Mouse (Mus musculus): ENCODE measurements around the gene Rpl23a.

Gene Rpl23a

GRCm38 (mm10) chr11:78184702-78185101, 1.3 kb upstream of the Rpl23a start:
- in situ Hi-C loops (cut with MboI, MseI), result loop anchor here (5.0 kb wide), 1 partner anchor 958 kb away; no protein-coding TSS in a partner anchor

- in situ Hi-C loops (cut with MboI, MseI), result no loop called here
Measured at GRCm38 (mm10) chr11:78183884-78184514, 615 bp upstream of the Rpl23a start.

GRCm38 (mm10) chr11:78182450-78182849, 934 bp downstream of the Rpl23a start:
- in situ Hi-C loops (cut with MboI, MseI), result no loop called here

- in situ Hi-C loops (cut with MboI, MseI), result no loop called here
Measured at GRCm38 (mm10) chr11:78181830-78182357, 1.5 kb downstream of the Rpl23a start.

GRCm38 (mm10) chr11:78180081-78180761, 3.2 kb downstream of the Rpl23a start:
- in situ Hi-C loops (cut with MboI, MseI), result no loop called here

- in situ Hi-C loops (cut with MboI, MseI), result no loop called here
Measured at GRCm38 (mm10) chr11:78179438-78179999, 3.9 kb downstream of the Rpl23a start.

GRCm38 (mm10) chr11:78178859-78179437, 4.4 kb downstream of the Rpl23a start:
- in situ Hi-C loops (cut with MboI, MseI), result no loop called here

GRCm38 (mm10) chr11:78177903-78178858, 5.2 kb downstream of the Rpl23a start:
- in situ Hi-C loops (cut with MboI, MseI), result no loop called here

GRCm38 (mm10) chr11:78177437-78177836, 5.9 kb downstream of the Rpl23a start:
- in situ Hi-C loops (cut with MboI, MseI), result no loop called here

- in situ Hi-C loops (cut with MboI, MseI), result no loop called here
Measured at GRCm38 (mm10) chr11:78176905-78177331, 6.5 kb downstream of the Rpl23a start.

GRCm38 (mm10) chr11:78176402-78176862, 7.0 kb downstream of the Rpl23a start, which contains the start of the genes Nek8 and Tlcd1:
TSS of gene Nek8 (minus strand) at chr11:78176675.
TSS of gene Tlcd1 (plus strand) at chr11:78176711.
- in situ Hi-C loops (cut with MboI, MseI), result no loop called here

- in situ Hi-C loops (cut with MboI, MseI), result no loop called here
Measured at GRCm38 (mm10) chr11:78175771-78176401, 7.5 kb downstream of the Rpl23a start.

- in situ Hi-C loops (cut with MboI, MseI), result no loop called here
Measured at GRCm38 (mm10) chr11:78174506-78174905, 8.9 kb downstream of the Rpl23a start.

- in situ Hi-C loops (cut with MboI, MseI), result no loop called here
Measured at GRCm38 (mm10) chr11:78172748-78173383, 10.5 kb downstream of the Rpl23a start.

GRCm38 (mm10) chr11:78172034-78172747, 11.2 kb downstream of the Rpl23a start:
- in situ Hi-C loops (cut with MboI, MseI), result no loop called here

GRCm38 (mm10) chr11:78171328-78171727, 12.1 kb downstream of the Rpl23a start:
- in situ Hi-C loops (cut with MboI, MseI), result no loop called here

GRCm38 (mm10) chr11:78170306-78170705, 13.1 kb downstream of the Rpl23a start:
- in situ Hi-C loops (cut with MboI, MseI), result no loop called here

GRCm38 (mm10) chr11:78168541-78169468, 14.6 kb downstream of the Rpl23a start:
- in situ Hi-C loops (cut with MboI, MseI), result no loop called here

Measured in regulatory T cell (primary cell).